Mouse (Mus musculus): ENCODE results near the gene Tmem86a.

Gene Tmem86a

DNA sequence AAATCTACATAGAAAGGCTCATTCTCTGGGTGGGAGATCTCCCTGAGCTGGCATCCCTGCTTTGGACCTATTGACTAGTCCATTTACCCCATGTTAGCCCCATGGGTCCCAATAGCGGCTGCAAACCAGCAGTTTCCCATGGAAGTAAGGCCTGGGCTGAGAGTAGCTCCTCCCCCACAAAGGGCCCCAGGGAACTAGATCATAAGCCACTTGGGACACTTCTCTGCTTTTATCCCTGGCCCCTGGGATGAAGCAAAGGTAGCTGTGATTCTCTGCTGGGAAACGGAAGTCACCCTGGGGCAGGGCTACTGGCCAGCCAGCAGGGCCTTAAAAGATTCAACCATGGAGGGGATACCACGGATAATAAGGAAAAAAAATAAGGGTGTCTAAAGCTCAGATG lies 26.3 kb downstream of the Tmem86a start:
- DNase-seq (ENCODE audit: low spot score), result no peak

DNA sequence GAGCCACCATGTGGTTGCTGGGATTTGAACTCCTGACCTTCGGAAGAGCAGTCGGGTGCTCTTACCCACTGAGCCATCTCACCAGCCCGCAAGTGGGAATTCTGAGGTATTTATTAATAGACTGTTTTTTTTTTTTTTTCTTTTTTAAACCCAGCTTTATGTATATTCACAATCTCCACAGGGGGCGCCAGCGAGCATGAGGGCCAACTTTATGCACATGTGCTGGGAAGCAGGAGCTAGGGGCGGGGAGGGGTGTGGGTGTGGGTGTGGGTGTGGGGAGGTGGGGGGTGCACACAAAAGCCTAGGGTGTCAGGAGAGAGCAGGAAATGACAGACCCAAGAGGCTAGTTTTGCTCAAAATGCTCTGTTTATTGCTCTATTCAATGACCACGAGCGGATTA lies 27.1 kb downstream of the Tmem86a start:
- DNase-seq (ENCODE audit: low spot score), result peak; percentile 85

DNA sequence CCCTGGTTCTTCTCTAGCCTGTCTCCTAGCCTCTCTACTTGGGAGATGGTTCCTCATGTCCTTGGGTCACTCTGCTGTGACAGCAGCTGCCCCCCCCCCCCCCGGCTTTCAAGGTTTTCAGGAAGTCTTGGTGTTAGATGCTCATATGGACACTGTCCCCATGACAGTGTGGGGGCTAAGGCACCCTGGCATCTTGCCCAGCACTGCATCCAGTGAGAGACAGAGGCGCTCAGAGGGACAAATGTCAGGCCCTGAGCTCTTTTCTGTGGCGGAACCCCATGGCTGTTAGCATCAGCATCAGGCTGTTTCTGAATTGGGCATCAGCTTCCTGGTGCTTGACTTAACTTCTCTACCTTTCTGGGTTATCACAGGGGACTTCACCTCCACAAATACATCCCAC lies 30.5 kb downstream of the Tmem86a start:
- DNase-seq (ENCODE audit: low spot score), result peak; percentile 62

- peak; percentile 88 for DNase-seq (ENCODE audit: low spot score)
Observed at GRCm38 (mm10) chr7:47081277-47081676, 30.9 kb downstream of the Tmem86a start.

DNA sequence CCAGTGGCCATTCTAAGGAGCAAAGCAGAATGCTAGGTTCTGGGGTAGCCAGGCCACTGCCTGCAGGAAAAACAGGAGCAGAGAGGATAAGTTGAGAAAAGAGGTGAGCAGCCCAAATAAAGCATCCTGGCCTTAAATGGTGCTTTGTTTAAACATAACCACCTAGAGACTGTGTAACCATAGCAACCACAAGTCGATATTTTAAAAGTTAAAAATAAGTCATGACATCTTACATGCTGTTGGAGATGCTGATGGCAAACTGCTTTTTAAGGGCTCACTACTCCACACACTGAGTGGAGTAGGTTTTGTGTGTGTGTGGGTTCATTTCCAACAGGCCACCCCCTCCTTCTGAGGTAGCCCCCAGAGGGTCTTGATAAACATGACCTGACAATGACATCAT lies 34.7 kb downstream of the Tmem86a start:
- DNase-seq (ENCODE audit: low spot score), result no peak

GRCm38 (mm10) chr7:47093935-47094334 lies 43.5 kb downstream of the Tmem86a start:
- DNase-seq (ENCODE audit: low spot score), result no peak

GRCm38 (mm10) chr7:47094969-47095368 lies 44.6 kb downstream of the Tmem86a start:
- DNase-seq (ENCODE audit: low spot score), result no peak

- DNase-seq (ENCODE audit: low spot score), result no peak
Observed at GRCm38 (mm10) chr7:47098044-47098443, 47.6 kb downstream of the Tmem86a start.

GRCm38 (mm10) chr7:47099306-47099705 lies 48.9 kb downstream of the Tmem86a start:
- no peak for DNase-seq (ENCODE audit: low spot score)

DNA sequence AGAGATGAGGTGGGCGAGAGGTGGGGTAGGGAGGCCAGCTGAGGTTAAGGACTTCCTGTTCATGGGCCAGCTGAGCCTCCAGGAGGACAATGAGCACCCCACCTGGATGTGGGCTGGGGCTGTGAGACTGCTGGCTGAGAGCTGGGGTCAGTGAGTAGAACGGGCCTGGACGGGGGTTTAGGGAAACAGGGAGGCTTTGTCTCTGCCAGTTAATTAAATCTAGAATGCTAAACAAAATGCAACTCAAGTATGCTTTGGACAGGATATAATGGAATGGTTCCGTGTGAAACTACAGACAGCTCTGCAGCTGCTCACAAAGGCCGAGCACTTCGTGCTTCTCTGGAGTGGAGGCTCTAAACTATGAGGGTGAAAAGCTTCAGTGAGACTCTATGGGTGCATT lies 50.2 kb downstream of the Tmem86a start:
- no peak for DNase-seq (ENCODE audit: low spot score)

- no peak for DNase-seq (ENCODE audit: low spot score)
Observed at GRCm38 (mm10) chr7:47102970-47103369, 52.6 kb downstream of the Tmem86a start.

DNA sequence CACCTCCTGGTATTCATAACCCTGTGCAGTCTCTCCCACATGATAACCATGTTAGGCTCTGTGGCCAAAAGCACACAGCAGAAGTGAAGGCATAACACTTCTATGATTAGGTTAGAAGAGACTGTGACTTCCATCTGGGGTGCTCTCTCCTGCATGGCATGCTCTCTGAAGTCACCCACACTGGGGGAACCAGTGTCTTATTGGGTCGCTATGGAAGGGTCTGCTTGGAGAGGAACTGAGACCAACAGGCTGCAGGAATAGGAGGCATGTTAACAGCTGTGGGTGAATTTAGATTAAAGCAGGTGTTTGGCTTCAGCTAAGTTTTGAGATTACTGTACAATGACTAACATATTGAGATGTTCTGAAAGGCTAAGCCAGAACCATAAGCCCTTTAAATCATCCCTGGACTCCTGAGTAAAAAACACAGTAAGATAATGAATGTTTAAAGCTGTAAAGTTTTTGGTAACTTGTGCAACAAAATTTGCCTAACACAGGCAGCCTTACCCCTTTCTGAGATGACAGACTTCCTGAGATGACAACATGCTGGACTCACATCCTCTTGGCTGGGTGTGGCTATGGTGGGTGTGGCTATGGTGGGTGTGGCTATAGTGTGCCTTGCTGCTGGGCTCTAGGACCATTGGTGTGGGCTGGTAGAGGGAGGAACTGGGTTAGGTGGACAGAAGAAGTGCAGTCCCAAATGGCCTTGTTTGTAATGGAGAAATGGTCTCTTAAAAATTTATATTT lies 53.4 kb downstream of the Tmem86a start:
- no peak for DNase-seq (ENCODE audit: low spot score)
